8 mouse cellular contexts compared by ENCODE assay signal in genomic region chr17:28697290-28698195, GRCm38 (mm10). TPM values are rescaled to one million over a fixed set of nuclear protein-coding genes. Genes with fewer than 3 reads are reported as not detected.
DNase-seq lines count a peak whose midpoint lies in the region; ATAC-seq and TF ChIP-seq lines count a peak whose summit lies in the region.

No protein-coding gene starts in this region.

- peak; percentile 32 for DNase-seq in hindbrain, postnatal 0 days (ENCODE audit: low spot score)
- peak; percentile 26 for DNase-seq in thymus, postnatal 14 days
- no peak for DNase-seq in thymus, postnatal 10 days (ENCODE audit: low spot score in 2 of 2)
- DNase-seq in embryonic facial prominence, embryonic 11.5 days (ENCODE audit: low spot score), result peak; percentile 33

- whole genome bisulfite sequencing in hindbrain, postnatal 0 days, result 69% methylated on average over 13 of the region's 13 CpGs
- WGBS in hindbrain, embryonic 12.5 days, result 76% methylated on average over 13 of the region's 13 CpGs
- WGBS in embryonic facial prominence, embryonic 11.5 days, result 76% methylated on average over 13 of the region's 13 CpGs
- 28% methylated on average over 13 of the region's 13 CpGs for WGBS in liver, embryonic 16.5 days (ENCODE audit: insufficient replicate concordance)
- 45% methylated on average over 13 of the region's 13 CpGs for WGBS in stomach, embryonic 16.5 days
- WGBS in hindbrain, embryonic 13.5 days, result 73% methylated on average over 13 of the region's 13 CpGs

- no peak overlapping the region for H3K9ac ChIP-seq in hindbrain, postnatal 0 days (replicated peaks; ENCODE audit: low read length)
- no peak overlapping the region for H3K9ac ChIP-seq in hindbrain, embryonic 12.5 days
- no peak overlapping the region for H3K9ac ChIP-seq in embryonic facial prominence, embryonic 11.5 days (replicated peaks; ENCODE audit: low read length)
- H3K9ac ChIP-seq in liver, embryonic 16.5 days (ENCODE audit: low read depth, low read length), result peak overlapping the region; percentile 15; the same call in 1 of the 2 replicates
- 0 out of 2 replicates have a peak overlapping the region, but pooled peaks have one; percentile 8 for H3K9ac ChIP-seq in stomach, embryonic 16.5 days (ENCODE audit: low read length)
- no peak overlapping the region for H3K9ac ChIP-seq in hindbrain, embryonic 13.5 days

- ATAC-seq in hindbrain, postnatal 0 days, result no peak
- no peak for ATAC-seq in hindbrain, embryonic 12.5 days (ENCODE audit: low FRiP score)
- ATAC-seq in embryonic facial prominence, embryonic 11.5 days (replicated peaks; ENCODE audit: insufficient number of reproducible peaks, low FRiP score, low TSS enrichment, low read depth), result no peak
- peak; percentile 59 for ATAC-seq in liver, embryonic 16.5 days (ENCODE audit: low read depth)
- peak; percentile 77 for ATAC-seq in stomach, embryonic 16.5 days (ENCODE audit: insufficient read depth, low FRiP score)
- ATAC-seq in hindbrain, embryonic 13.5 days (ENCODE audit: low FRiP score), result no peak

- no peak for TF ChIP-seq CTCF in hindbrain, postnatal 0 days (IDR thresholded peaks at IDR 0.05; ENCODE audit: low read depth)

- H3K4me1 ChIP-seq in hindbrain, postnatal 0 days (ENCODE audit: insufficient read depth, low read length), result peaks cover 16% of the 10 kb centered on the region
- H3K4me1 ChIP-seq in hindbrain, embryonic 12.5 days, result peaks cover 31% of the 10 kb centered on the region
- H3K4me1 ChIP-seq in embryonic facial prominence, embryonic 11.5 days (ENCODE audit: control insufficient read depth, insufficient read depth, low read length), result peaks cover 3% of the 10 kb centered on the region; the same call in 1 of the 2 replicates
- peaks cover 60% of the 10 kb centered on the region for H3K4me1 ChIP-seq in liver, embryonic 16.5 days (ENCODE audit: control insufficient read depth, low read depth, low read length)
- H3K4me1 ChIP-seq in stomach, embryonic 16.5 days (ENCODE audit: control insufficient read depth, insufficient read depth, low read length), result peaks cover 30% of the 10 kb centered on the region
- H3K4me1 ChIP-seq in hindbrain, embryonic 13.5 days (replicated peaks), result peaks cover 53% of the 10 kb centered on the region

- H3K27me3 ChIP-seq in hindbrain, postnatal 0 days (ENCODE audit: insufficient read depth, low read length), result no peaks in the 10 kb centered on the region
- no peaks in the 10 kb centered on the region for H3K27me3 ChIP-seq in hindbrain, embryonic 12.5 days
- H3K27me3 ChIP-seq in embryonic facial prominence, embryonic 11.5 days (ENCODE audit: control insufficient read depth, insufficient read depth, low read length), result no peaks in the 10 kb centered on the region
- no peaks in the 10 kb centered on the region for H3K27me3 ChIP-seq in liver, embryonic 16.5 days (ENCODE audit: control insufficient read depth, insufficient read depth, low read depth, low read length)
- no peaks in the 10 kb centered on the region for H3K27me3 ChIP-seq in stomach, embryonic 16.5 days (ENCODE audit: control insufficient read depth, insufficient read depth, low read length)
- H3K27me3 ChIP-seq in hindbrain, embryonic 13.5 days, result no peaks in the 10 kb centered on the region

- peak overlapping the region; percentile 8; the same call in 1 of the 2 replicates for H3K27ac ChIP-seq in hindbrain, postnatal 0 days
- no peak overlapping the region for H3K27ac ChIP-seq in hindbrain, embryonic 12.5 days
- H3K27ac ChIP-seq in embryonic facial prominence, embryonic 11.5 days (replicated peaks; ENCODE audit: low read depth, low read length), result no peak overlapping the region
- peak overlapping the region; percentile 67 for H3K27ac ChIP-seq in liver, embryonic 16.5 days (ENCODE audit: low read length)
- H3K27ac ChIP-seq in stomach, embryonic 16.5 days (ENCODE audit: low read length), result peak overlapping the region; percentile 60
- no peak overlapping the region for H3K27ac ChIP-seq in hindbrain, embryonic 13.5 days

- no peaks in the 10 kb centered on the region for H3K9me3 ChIP-seq in hindbrain, postnatal 0 days (ENCODE audit: low read length)
- no peaks in the 10 kb centered on the region for H3K9me3 ChIP-seq in hindbrain, embryonic 12.5 days (replicated peaks)
- H3K9me3 ChIP-seq in embryonic facial prominence, embryonic 11.5 days (replicated peaks; ENCODE audit: control insufficient read depth, low read length), result no peaks in the 10 kb centered on the region
- no peaks in the 10 kb centered on the region for H3K9me3 ChIP-seq in liver, embryonic 16.5 days (replicated peaks; ENCODE audit: control insufficient read depth, low read length)
- no peaks in the 10 kb centered on the region for H3K9me3 ChIP-seq in stomach, embryonic 16.5 days (replicated peaks; ENCODE audit: control insufficient read depth, low read length)
- H3K9me3 ChIP-seq in hindbrain, embryonic 13.5 days, result no peaks in the 10 kb centered on the region

- H3K4me3 ChIP-seq in hindbrain, postnatal 0 days (ENCODE audit: low read length), result no peak overlapping the region
- H3K4me3 ChIP-seq in hindbrain, embryonic 12.5 days, result no peak overlapping the region
- H3K4me3 ChIP-seq in embryonic facial prominence, embryonic 11.5 days (ENCODE audit: low read depth, low read length), result no peak overlapping the region
- 0 out of 2 replicates have a peak overlapping the region, but pooled peaks have one; percentile 7 for H3K4me3 ChIP-seq in liver, embryonic 16.5 days (ENCODE audit: low read depth, low read length)
- no peak overlapping the region for H3K4me3 ChIP-seq in stomach, embryonic 16.5 days (replicated peaks; ENCODE audit: low read length)
- no peak overlapping the region for H3K4me3 ChIP-seq in hindbrain, embryonic 13.5 days

- H3K36me3 ChIP-seq in hindbrain, postnatal 0 days (ENCODE audit: insufficient read depth, low read length), result no peaks in the 10 kb centered on the region
- H3K36me3 ChIP-seq in hindbrain, embryonic 12.5 days, result no peaks in the 10 kb centered on the region
- no peaks in the 10 kb centered on the region for H3K36me3 ChIP-seq in embryonic facial prominence, embryonic 11.5 days (replicated peaks; ENCODE audit: control insufficient read depth, insufficient read depth, low read depth, low read length)
- H3K36me3 ChIP-seq in liver, embryonic 16.5 days (ENCODE audit: control insufficient read depth, insufficient read depth), result no peaks in the 10 kb centered on the region
- H3K36me3 ChIP-seq in stomach, embryonic 16.5 days (ENCODE audit: control insufficient read depth, insufficient read depth, low read length), result 0 out of 2 replicates have a peak, but pooled peaks cover 5% of the 10 kb centered on the region
- no peaks in the 10 kb centered on the region for H3K36me3 ChIP-seq in hindbrain, embryonic 13.5 days

- H3K4me2 ChIP-seq in hindbrain, postnatal 0 days (ENCODE audit: low read depth, low read length), result no peak overlapping the region
- no peak overlapping the region for H3K4me2 ChIP-seq in hindbrain, embryonic 12.5 days (replicated peaks)
- H3K4me2 ChIP-seq in embryonic facial prominence, embryonic 11.5 days (ENCODE audit: low read depth, low read length), result no peak overlapping the region
- H3K4me2 ChIP-seq in liver, embryonic 16.5 days (ENCODE audit: low read depth, low read length), result peak overlapping the region; percentile 1
- H3K4me2 ChIP-seq in stomach, embryonic 16.5 days (ENCODE audit: low read depth, low read length), result 0 out of 2 replicates have a peak overlapping the region, but pooled peaks have one; percentile 2
- H3K4me2 ChIP-seq in hindbrain, embryonic 13.5 days, result no peak overlapping the region

RNA-seq across cellular contexts. Expression of gene Mapk14, which starts 6.4 kb away (rescaled TPM):
- 35.7 and 41.8 TPM in 2 replicates for total RNA-seq in hindbrain, postnatal 0 days (2014; rRNA removed)
- 19.5 TPM in 2 replicates for polyA plus RNA-seq in hindbrain, postnatal 0 days (2015; fragmentation: Nextera tagmentation; extraction: Ambion mirVana)
- 40.1 and 45.9 TPM in 2 replicates for polyA plus RNA-seq in hindbrain, embryonic 12.5 days (2016; fragmentation: Nextera tagmentation; extraction: Ambion mirVana)
- polyA plus RNA-seq in embryonic facial prominence, embryonic 11.5 days (2014; fragmentation: Nextera tagmentation; extraction: Ambion mirVana), result 53.0 and 53.7 TPM in 2 replicates
- polyA plus RNA-seq in liver, embryonic 16.5 days (2015; fragmentation: Nextera tagmentation; extraction: Ambion mirVana), result 22.1 and 25.9 TPM in 2 replicates
- 34.0 and 34.2 TPM in 2 replicates for polyA plus RNA-seq in stomach, embryonic 16.5 days (2015; fragmentation: Nextera tagmentation; extraction: Ambion mirVana)
- 25.3 and 26.9 TPM in 2 replicates for polyA plus RNA-seq in hindbrain, embryonic 13.5 days (2015; fragmentation: Nextera tagmentation; extraction: Ambion mirVana)

RNA-seq across cellular contexts. Expression of gene Slc26a8, which starts 7.5 kb away (rescaled TPM):
- total RNA-seq in hindbrain, postnatal 0 days (2014; rRNA removed), result 1.9 and 3.4 TPM in 2 replicates
- polyA plus RNA-seq in hindbrain, postnatal 0 days (2015; fragmentation: Nextera tagmentation; extraction: Ambion mirVana), result 1.7 and 2.2 TPM in 2 replicates
- 0.44 and 0.63 TPM in 2 replicates for polyA plus RNA-seq in hindbrain, embryonic 12.5 days (2016; fragmentation: Nextera tagmentation; extraction: Ambion mirVana)
- 0.36 and 0.55 TPM in 2 replicates for polyA plus RNA-seq in embryonic facial prominence, embryonic 11.5 days (2014; fragmentation: Nextera tagmentation; extraction: Ambion mirVana)
- 0.07 and 0.29 TPM in 2 replicates for polyA plus RNA-seq in liver, embryonic 16.5 days (2015; fragmentation: Nextera tagmentation; extraction: Ambion mirVana)
- 0.46 and 0.80 TPM in 2 replicates for polyA plus RNA-seq in stomach, embryonic 16.5 days (2015; fragmentation: Nextera tagmentation; extraction: Ambion mirVana)
- 1.00 and 1.1 TPM in 2 replicates for polyA plus RNA-seq in hindbrain, embryonic 13.5 days (2015; fragmentation: Nextera tagmentation; extraction: Ambion mirVana)

RNA-seq across cellular contexts. Expression of gene AC170998.1, which starts 28.3 kb away (rescaled TPM):
- total RNA-seq in hindbrain, postnatal 0 days (2014; rRNA removed), result 2.3 and 4.3 TPM in 2 replicates
- polyA plus RNA-seq in hindbrain, postnatal 0 days (2015; fragmentation: Nextera tagmentation; extraction: Ambion mirVana), result 3.1 and 3.4 TPM in 2 replicates
- polyA plus RNA-seq in hindbrain, embryonic 12.5 days (2016; fragmentation: Nextera tagmentation; extraction: Ambion mirVana), result 3.2 and 3.5 TPM in 2 replicates
- polyA plus RNA-seq in embryonic facial prominence, embryonic 11.5 days (2014; fragmentation: Nextera tagmentation; extraction: Ambion mirVana), result 0.62 and 1.5 TPM in 2 replicates
- polyA plus RNA-seq in liver, embryonic 16.5 days (2015; fragmentation: Nextera tagmentation; extraction: Ambion mirVana), result 1.5 TPM in 2 replicates
- 2.3 and 2.8 TPM in 2 replicates for polyA plus RNA-seq in stomach, embryonic 16.5 days (2015; fragmentation: Nextera tagmentation; extraction: Ambion mirVana)
- polyA plus RNA-seq in hindbrain, embryonic 13.5 days (2015; fragmentation: Nextera tagmentation; extraction: Ambion mirVana), result 2.2 and 3.3 TPM in 2 replicates

Comparison
In these comparisons a context has a peak if more than half of its experiments do, and no peak if none do; other contexts are left out.
1. DNase-seq: peak in hindbrain, postnatal 0 days (single experiment), thymus, postnatal 14 days (single experiment) and embryonic facial prominence, embryonic 11.5 days (single experiment); none in thymus, postnatal 10 days (0 of 2).
2. H3K27ac ChIP-seq: peak in hindbrain, postnatal 0 days (single experiment), liver, embryonic 16.5 days (single experiment) and stomach, embryonic 16.5 days (single experiment); none in hindbrain, embryonic 12.5 days (single experiment), embryonic facial prominence, embryonic 11.5 days (single experiment) and hindbrain, embryonic 13.5 days (single experiment).
3. ATAC-seq: peak in liver, embryonic 16.5 days (single experiment) and stomach, embryonic 16.5 days (single experiment); none in hindbrain, postnatal 0 days (single experiment), hindbrain, embryonic 12.5 days (single experiment), embryonic facial prominence, embryonic 11.5 days (single experiment) and hindbrain, embryonic 13.5 days (single experiment).
4. H3K4me2 ChIP-seq: peak in liver, embryonic 16.5 days (single experiment) and stomach, embryonic 16.5 days (single experiment); none in hindbrain, postnatal 0 days (single experiment), hindbrain, embryonic 12.5 days (single experiment), embryonic facial prominence, embryonic 11.5 days (single experiment) and hindbrain, embryonic 13.5 days (single experiment).
5. H3K9ac ChIP-seq: peak in liver, embryonic 16.5 days (single experiment) and stomach, embryonic 16.5 days (single experiment); none in hindbrain, postnatal 0 days (single experiment), hindbrain, embryonic 12.5 days (single experiment), embryonic facial prominence, embryonic 11.5 days (single experiment) and hindbrain, embryonic 13.5 days (single experiment).